Mouse (Mus musculus) left cerebral cortex, adult 18-20 months (tissue): ENCODE results near the gene Arhgef26. TPM values are rescaled to one million over a fixed set of nuclear protein-coding genes. Genes with fewer than 3 reads are reported as not detected.

Experiments used
- DNase-seq, 2 experiments: peaks; one replicate each; pipeline ENCODE4 v3.0.0; 2021 to 2022; ENCODE audit warnings: low spot score in 2 of 2, mixed read lengths in 1 of 2
- total RNA-seq, 2 experiments: library from RNA; stranded (reverse); gene quantifications; 2 replicates each; pipeline ENCODE4 v1.2.3; 2021

Arhgef26 gene
- total RNA-seq, 2 experiments from 2014 or later: 19.7 to 24.9 TPM

- DNase-seq: no peak
Measured at GRCm38 (mm10) chr3:62446271-62446670, 108.1 kb downstream of the Arhgef26 start.

GRCm38 (mm10) chr3:62447151-62447550, 109.0 kb downstream of the Arhgef26 start:
- no peak for DNase-seq

GRCm38 (mm10) chr3:62449871-62450496, 111.8 kb downstream of the Arhgef26 start:
- DNase-seq: no peak

- DNase-seq: no peak
Measured at GRCm38 (mm10) chr3:62452961-62453360, 114.8 kb downstream of the Arhgef26 start.

- no peak for DNase-seq
Measured at GRCm38 (mm10) chr3:62454096-62454495, 116.0 kb downstream of the Arhgef26 start.

- DNase-seq: no peak
Measured at GRCm38 (mm10) chr3:62455854-62456253, 117.7 kb downstream of the Arhgef26 start.

- peak; percentile 68 to 69 for DNase-seq
Measured at GRCm38 (mm10) chr3:62458284-62459013, 120.3 kb downstream of the Arhgef26 start.

GRCm38 (mm10) chr3:62459483-62459882, 121.3 kb downstream of the Arhgef26 start:
- DNase-seq: no peak

- DNase-seq: no peak
Measured at GRCm38 (mm10) chr3:62464276-62464675, 126.1 kb downstream of the Arhgef26 start.

GRCm38 (mm10) chr3:62470179-62470578, 132.0 kb downstream of the Arhgef26 start:
- no peak for DNase-seq

- no peak for DNase-seq
Measured at GRCm38 (mm10) chr3:62484340-62484739, 146.2 kb downstream of the Arhgef26 start.

GRCm38 (mm10) chr3:62492568-62492967, 154.4 kb downstream of the Arhgef26 start:
- no peak for DNase-seq

- DNase-seq: no peak
Measured at GRCm38 (mm10) chr3:62499327-62499726, 161.2 kb downstream of the Arhgef26 start.

- DNase-seq: no peak
Measured at GRCm38 (mm10) chr3:62505166-62505900, 167.2 kb downstream of the Arhgef26 start.

- peak; percentile 98 for DNase-seq
Measured at GRCm38 (mm10) chr3:62506488-62507205, 168.5 kb downstream of the Arhgef26 start, which contains the start of gene Dhx36. TSS of gene Dhx36 (minus strand) at chr3:62507004.

- no peak for DNase-seq
Measured at GRCm38 (mm10) chr3:62507206-62507647, 169.1 kb downstream of the Arhgef26 start.

Other genes with a start within 250 kb of the Arhgef26 start
- 10 to 100 TPM; 51.7 to 53.3 TPM for gene Dhx36, start 168.7 kb downstream of the Arhgef26 start, total RNA-seq